Mouse (Mus musculus) CH12.LX (cell line): Measurements from ENCODE around the gene Lrp4.

Source experiments
- CTCF ChIP-seq, 2 experiments: IDR thresholded peaks in 1 of 2; conservative IDR thresholded peaks in 1 of 2; 2 replicates each; pipeline ENCODE4 v1.5.1; 2011 to 2012; ENCODE audit warnings: low read depth in 2 of 2, low read length in 2 of 2, improper control_type of control experiment in 1 of 2, inconsistent platforms in 1 of 2, mild to moderate bottlenecking in 1 of 2, moderate library complexity in 1 of 2
- EP300 ChIP-seq: IDR thresholded peaks from 2 replicates; pipeline ENCODE4 v1.6.1; 2011; ENCODE audit warnings: low read length, improper control_type of control experiment
- MAFK ChIP-seq: IDR thresholded peaks from 2 replicates; pipeline ENCODE4 v1.6.1; 2011; ENCODE audit warnings: low read length, improper control_type of control experiment; ENCODE audit not compliant: insufficient replicate concordance
- ZNF384 ChIP-seq: IDR thresholded peaks from 2 replicates; pipeline ENCODE4 v1.6.1; 2012; ENCODE audit warnings: low read depth, low read length, improper control_type of control experiment, inconsistent platforms

DNA sequence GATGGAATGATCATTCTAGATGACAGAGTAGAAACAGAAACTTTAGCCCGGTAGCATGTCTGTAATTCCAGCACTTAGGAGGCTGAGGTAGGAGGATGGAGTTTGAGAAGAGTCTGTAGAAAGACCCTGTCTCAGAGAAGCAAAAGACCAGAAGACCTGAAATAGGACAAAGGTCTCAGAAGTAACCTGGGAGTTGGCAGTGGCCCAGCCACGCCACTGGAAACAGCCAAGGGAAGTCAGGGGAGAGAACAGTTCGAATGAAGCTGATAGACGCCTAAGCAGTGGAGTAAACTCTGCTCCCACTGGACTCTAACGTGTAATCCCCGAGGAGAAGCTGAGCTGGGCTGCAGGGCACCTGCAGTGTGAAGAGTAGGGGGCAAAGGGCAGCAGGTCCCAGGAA is 27.9 kb downstream of the Lrp4 start:
- TF ChIP-seq MAFK: no peak
- no peak for TF ChIP-seq EP300
- no peak for TF ChIP-seq ZNF384
- no peak for TF ChIP-seq CTCF (conservative IDR thresholded peaks at IDR 0.05 in 1 of 2, IDR thresholded peaks at IDR 0.05 in 1 of 2; ENCODE audit: low read depth in 2 of 2, low read length in 2 of 2)
